Mouse (Mus musculus) MEL (cell line): ENCODE measurements at regions not wholly inside any gene's neighbourhood (a gene's known extent, or its start where the extent isn't known, plus 50 kb on each side); places are given as distances from the start of the nearest gene placed in this dataset.

Experiments used
- DNase-seq: peaks from one replicate; pipeline ENCODE4 v3.0.0; 2011; ENCODE audit warnings: low read depth, low spot score
- H3K27ac ChIP-seq: 2 replicates; pipeline ENCODE4 v1.5.1; 2012; ENCODE audit warnings: low read depth, mild to moderate bottlenecking, control low read depth, low read length, moderate library complexity; ENCODE audit not compliant: control insufficient read depth
- H3K27me3 ChIP-seq, 2 experiments: fragments of 150-350 bp in 1 of 2; sonication (generic) in 1 of 2; 2 replicates each; pipeline ENCODE4 v1.6.1; 2012; ENCODE audit warnings: low read length in 2 of 2, mild to moderate bottlenecking in 2 of 2, improper control_type of control experiment in 1 of 2, moderate library complexity in 1 of 2; ENCODE audit not compliant: insufficient read depth in 2 of 2, control insufficient read depth in 1 of 2
- H3K36me3 ChIP-seq, 2 experiments: 2 replicates each; pipeline ENCODE4 v1.6.1; 2012 to 2014; ENCODE audit warnings: low read length in 2 of 2, improper control_type of control experiment in 1 of 2, inconsistent platforms in 1 of 2, mild to moderate bottlenecking in 1 of 2; ENCODE audit not compliant: insufficient read depth in 2 of 2, control insufficient read depth in 1 of 2
- H3K4me1 ChIP-seq, 2 experiments: fragments of 150-350 bp in 1 of 2; sonication (generic) in 1 of 2; 2 replicates each; pipeline ENCODE4 v1.6.1; 2012; ENCODE audit warnings: low read length in 2 of 2, improper control_type of control experiment in 1 of 2, mild to moderate bottlenecking in 1 of 2; ENCODE audit not compliant: insufficient read depth in 2 of 2, control insufficient read depth in 1 of 2
- H3K4me3 ChIP-seq, 2 experiments: fragments of 150-350 bp in 1 of 2; sonication (generic) in 1 of 2; 2 replicates each; pipeline ENCODE4 v1.5.1; 2012; ENCODE audit warnings: low read depth in 2 of 2, low read length in 2 of 2, mild to moderate bottlenecking in 2 of 2, moderate library complexity in 2 of 2, control low read depth in 1 of 2, improper control_type of control experiment in 1 of 2; ENCODE audit not compliant: control insufficient read depth in 1 of 2, insufficient read depth in 1 of 2
- H3K79me2 ChIP-seq: 2 replicates; pipeline ENCODE4 v1.6.1; 2012; ENCODE audit warnings: mild to moderate bottlenecking, low read length, moderate library complexity; ENCODE audit not compliant: control insufficient read depth, poor library complexity, insufficient read depth
- H3K9ac ChIP-seq: 2 replicates; pipeline ENCODE4 v1.6.1; 2012; ENCODE audit warnings: low read depth, mild to moderate bottlenecking, control low read depth, low read length, moderate library complexity; ENCODE audit not compliant: control insufficient read depth, poor library complexity, severe bottlenecking
- H3K9me3 ChIP-seq: fragments of 150-350 bp; sonication (generic); replicated peaks from 2 replicates; pipeline ENCODE4 v1.6.1; 2012; ENCODE audit warnings: mild to moderate bottlenecking, low read length, improper control_type of control experiment, moderate library complexity; ENCODE audit not compliant: insufficient read depth
- CHD1 ChIP-seq: IDR thresholded peaks from 2 replicates; pipeline ENCODE4 v1.6.1; 2012; ENCODE audit warnings: low read depth, mild to moderate bottlenecking, inconsistent platforms, low read length, improper control_type of control experiment
- CHD2 ChIP-seq: IDR thresholded peaks from 2 replicates; pipeline ENCODE4 v1.6.1; 2011; ENCODE audit warnings: low read length, improper control_type of control experiment
- CTCF ChIP-seq, 3 experiments: IDR thresholded peaks in 2 of 3; conservative IDR thresholded peaks in 1 of 3; 2 replicates each; pipeline ENCODE4 v1.5.1; 2011 to 2012; ENCODE audit warnings: low read length in 3 of 3, low read depth in 2 of 3, mild to moderate bottlenecking in 2 of 3, improper control_type of control experiment in 1 of 3, inconsistent platforms in 1 of 3, mixed read lengths in 1 of 3, moderate library complexity in 1 of 3; ENCODE audit not compliant: control insufficient read depth in 1 of 3, insufficient read depth in 1 of 3, poor library complexity in 1 of 3, severe bottlenecking in 1 of 3
- EP300 ChIP-seq, 2 experiments: IDR thresholded peaks; 2 replicates each; pipeline ENCODE4 v1.6.1; 2011; ENCODE audit warnings: improper control_type of control experiment in 2 of 2, low read length in 2 of 2, low read depth in 1 of 2, mild to moderate bottlenecking in 1 of 2
- ETS1 ChIP-seq: IDR thresholded peaks from 2 replicates; pipeline ENCODE4 v1.6.1; 2012; ENCODE audit warnings: low read depth, mild to moderate bottlenecking, inconsistent platforms, low read length, improper control_type of control experiment, moderate library complexity
- GABPA ChIP-seq: IDR thresholded peaks from 2 replicates; pipeline ENCODE4 v1.6.1; 2012; ENCODE audit warnings: low read depth, mild to moderate bottlenecking, inconsistent platforms, low read length, improper control_type of control experiment, moderate library complexity
- GATA1 ChIP-seq: IDR thresholded peaks from 2 replicates; pipeline ENCODE4 v1.6.1; 2011; ENCODE audit warnings: low read depth, low read length, improper control_type of control experiment
- HCFC1 ChIP-seq: IDR thresholded peaks from 2 replicates; pipeline ENCODE4 v1.6.1; 2012; ENCODE audit warnings: low read depth, mild to moderate bottlenecking, inconsistent platforms, low read length, improper control_type of control experiment, moderate library complexity
- JUND ChIP-seq: IDR thresholded peaks from 2 replicates; pipeline ENCODE4 v1.6.1; 2011; ENCODE audit warnings: low read depth, mild to moderate bottlenecking, improper control_type of control experiment, low read length
- KAT2A ChIP-seq: conservative IDR thresholded peaks from 2 replicates; pipeline ENCODE4 v1.6.1; 2012; ENCODE audit warnings: low read depth, low read length, improper control_type of control experiment, inconsistent platforms
- MAX ChIP-seq: IDR thresholded peaks from 2 replicates; pipeline ENCODE4 v1.6.1; 2011; ENCODE audit warnings: low read length, improper control_type of control experiment
- MEF2A ChIP-seq: IDR thresholded peaks from 2 replicates; pipeline ENCODE4 v1.6.1; 2014; ENCODE audit warnings: low read depth, mild to moderate bottlenecking, inconsistent platforms, low read length, improper control_type of control experiment; ENCODE audit not compliant: poor library complexity, insufficient replicate concordance, severe bottlenecking; ENCODE audit errors: extremely low read depth
- MXI1 ChIP-seq: IDR thresholded peaks from 2 replicates; pipeline ENCODE4 v1.6.1; 2011; ENCODE audit warnings: mild to moderate bottlenecking, low read depth, low read length, improper control_type of control experiment
- MYC ChIP-seq: IDR thresholded peaks from 2 replicates; pipeline ENCODE4 v1.6.1; 2011; ENCODE audit warnings: low read depth, mild to moderate bottlenecking, low read length, improper control_type of control experiment, moderate library complexity
- NELFE ChIP-seq: IDR thresholded peaks from 2 replicates; pipeline ENCODE4 v1.6.1; 2011; ENCODE audit warnings: low read depth, low read length, improper control_type of control experiment
- NRF1 ChIP-seq: IDR thresholded peaks from 2 replicates; pipeline ENCODE4 v1.6.1; 2014; ENCODE audit warnings: low read depth, mild to moderate bottlenecking, inconsistent platforms, low read length, improper control_type of control experiment, moderate library complexity; ENCODE audit not compliant: poor library complexity, insufficient read depth, severe bottlenecking
- RAD21 ChIP-seq: IDR thresholded peaks from 2 replicates; pipeline ENCODE4 v1.6.1; 2011; ENCODE audit warnings: mild to moderate bottlenecking, low read depth, low read length, improper control_type of control experiment
- TBP ChIP-seq: IDR thresholded peaks from 2 replicates; pipeline ENCODE4 v1.8.0; 2011; ENCODE audit warnings: low read depth, low read length, improper control_type of control experiment
- TCF12 ChIP-seq: IDR thresholded peaks from 2 replicates; pipeline ENCODE4 v1.6.1; 2014; ENCODE audit warnings: low read depth, mild to moderate bottlenecking, inconsistent platforms, low read length, improper control_type of control experiment, moderate library complexity
- UBTF ChIP-seq: IDR thresholded peaks from 2 replicates; pipeline ENCODE4 v1.6.1; 2012; ENCODE audit warnings: low read depth, mild to moderate bottlenecking, inconsistent platforms, low read length, improper control_type of control experiment, moderate library complexity, borderline replicate concordance; ENCODE audit not compliant: insufficient read depth
- USF1 ChIP-seq: IDR thresholded peaks from 2 replicates; pipeline ENCODE4 v1.6.1; 2014; ENCODE audit warnings: low read depth, mild to moderate bottlenecking, inconsistent platforms, low read length, improper control_type of control experiment, moderate library complexity
- ZC3H11A ChIP-seq: IDR thresholded peaks from 2 replicates; pipeline ENCODE4 v1.6.1; 2012; ENCODE audit warnings: low read depth, mild to moderate bottlenecking, inconsistent platforms, low read length, improper control_type of control experiment
- ZMIZ1 ChIP-seq: IDR thresholded peaks from 2 replicates; pipeline ENCODE4 v1.6.1; 2012; ENCODE audit warnings: low read depth, mild to moderate bottlenecking, inconsistent platforms, low read length, improper control_type of control experiment, moderate library complexity

DNA sequence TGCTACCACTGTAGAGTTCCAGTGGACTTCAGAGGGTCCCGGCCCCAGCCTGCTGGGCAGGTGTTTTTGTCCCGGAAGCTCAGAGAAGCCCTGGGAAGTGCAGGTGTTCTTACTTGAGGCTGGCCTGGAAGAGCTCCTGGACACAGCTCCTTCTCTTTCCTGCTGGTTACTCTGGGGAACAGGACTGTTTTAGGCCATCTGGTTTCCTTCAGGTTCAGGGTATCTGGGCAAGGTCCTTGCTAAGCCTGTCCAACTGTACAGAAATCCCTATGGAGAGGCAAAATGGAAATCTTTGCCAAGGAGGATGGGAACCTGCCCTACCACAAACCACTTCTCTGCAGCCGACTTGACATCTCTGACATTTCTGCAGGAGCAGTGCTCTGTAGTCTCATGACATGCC lies 198.4 kb downstream of the Foxo1 start:
- no peak overlapping the region for H3K27ac ChIP-seq
- TF ChIP-seq ETS1 (no peak), HCFC1 (no peak), GATA1 (no peak), CHD1 (no peak), ZC3H11A (no peak), TCF12 (no peak), MYC (no peak), GABPA (no peak), CTCF (IDR thresholded peaks at IDR 0.05 in 2 of 3, conservative IDR thresholded peaks at IDR 0.05 in 1 of 3; ENCODE audit: control insufficient read depth in 1 of 3, insufficient read depth in 1 of 3, low read depth in 2 of 3, low read length in 3 of 3, poor library complexity in 1 of 3, severe bottlenecking in 1 of 3) (no peak), MAX (no peak), EP300 (IDR thresholded peaks at IDR 0.05; ENCODE audit: low read depth in 1 of 2, low read length in 2 of 2) (no peak), USF1 (no peak), CHD2 (no peak), TBP (no peak), NELFE (no peak), JUND (no peak), KAT2A (no peak), MEF2A (no peak)

DNA sequence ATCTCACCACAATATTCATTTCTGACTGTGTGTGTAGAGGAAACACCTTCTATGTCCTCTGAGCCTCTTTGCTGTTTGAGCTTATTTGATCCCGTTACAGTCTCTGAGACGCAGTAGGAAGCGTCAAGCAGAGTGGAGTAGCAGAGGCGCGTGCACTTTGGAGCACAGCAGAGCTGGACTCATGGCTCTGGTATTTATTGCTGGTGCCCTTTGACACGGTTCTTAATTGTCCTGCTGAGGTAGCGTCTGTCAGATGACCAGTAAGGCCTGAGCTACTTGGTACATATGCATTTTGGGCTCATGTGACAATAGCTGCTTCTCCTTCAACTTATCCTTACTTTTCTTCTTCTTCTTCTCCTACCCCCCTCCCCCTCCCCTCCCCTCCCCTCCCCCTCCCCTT lies 195.8 kb downstream of the Foxo1 start:
- no peak overlapping the region for H3K9ac ChIP-seq
- no peaks in the 10 kb centered on the region for H3K4me1 ChIP-seq

More for the DNA sequence above, 198.4 kb downstream of the Foxo1 start:
- Histone ChIP-seq H3K9me3 (no peaks in the 10 kb centered on the region), H3K36me3 (no peaks in the 10 kb centered on the region), H3K4me3 (no peak overlapping the region), H3K27me3 (no peaks in the 10 kb centered on the region), H3K9ac (no peak overlapping the region), H3K4me1 (no peaks in the 10 kb centered on the region), H3K79me2 (no peaks in the 10 kb centered on the region)
- no peak for DNase-seq

More for the DNA sequence above, 195.8 kb downstream of the Foxo1 start:
- H3K36me3 ChIP-seq, result no peaks in the 10 kb centered on the region
- no peak for DNase-seq
- no peaks in the 10 kb centered on the region for H3K27me3 ChIP-seq
- H3K4me3 ChIP-seq, result no peak overlapping the region
- H3K79me2 ChIP-seq, result no peaks in the 10 kb centered on the region
- no peak overlapping the region for H3K27ac ChIP-seq
- no peaks in the 10 kb centered on the region for H3K9me3 ChIP-seq
- TF ChIP-seq CTCF (IDR thresholded peaks at IDR 0.05 in 2 of 3, conservative IDR thresholded peaks at IDR 0.05 in 1 of 3; ENCODE audit: control insufficient read depth in 1 of 3, insufficient read depth in 1 of 3, low read depth in 2 of 3, low read length in 3 of 3, poor library complexity in 1 of 3, severe bottlenecking in 1 of 3) (no peak), RAD21 (no peak), GATA1 (no peak), UBTF (no peak), MXI1 (no peak), NRF1 (no peak), ZMIZ1 (no peak)
